Mouse (Mus musculus): Measurements from ENCODE around the gene Fyttd1. TPM values are rescaled to one million over a fixed set of nuclear protein-coding genes. Genes with fewer than 3 reads are reported as not detected.
A peak's percentile ranks its signal among the peaks of the same experiment; 100 is the strongest.
"Not testable (repeated sequence)": the region's sequence is repeated elsewhere in the genome, so short reads cannot be mapped to it uniquely, and the experiment has no call there.

Gene Fyttd1
- total RNA-seq, 2 experiments from 2014 or later = 112 to 119 TPM

- TF ChIP-seq CTCF (IDR thresholded peaks at IDR 0.05) = no peak
- intact Hi-C loops (cut with DNase I) = no loop called here
- H3K27ac ChIP-seq = no peak overlapping the region
- DNase-seq (ENCODE audit: extremely low spot score in 1 of 2, low spot score in 2 of 2) = no peak
- no peak overlapping the region for H3K4me3 ChIP-seq
Observed at GRCm38 (mm10) chr16:32927044-32927443, 49.7 kb downstream of the Fyttd1 start.

- no peak for TF ChIP-seq CTCF (IDR thresholded peaks at IDR 0.05)
- H3K27ac ChIP-seq = no peak overlapping the region
- H3K4me3 ChIP-seq = no peak overlapping the region
- intact Hi-C loops (cut with DNase I) = no loop called here
- DNase-seq (ENCODE audit: extremely low spot score in 1 of 2, low spot score in 2 of 2) = no peak
Observed at GRCm38 (mm10) chr16:32929918-32930317, 52.6 kb downstream of the Fyttd1 start.

DNA sequence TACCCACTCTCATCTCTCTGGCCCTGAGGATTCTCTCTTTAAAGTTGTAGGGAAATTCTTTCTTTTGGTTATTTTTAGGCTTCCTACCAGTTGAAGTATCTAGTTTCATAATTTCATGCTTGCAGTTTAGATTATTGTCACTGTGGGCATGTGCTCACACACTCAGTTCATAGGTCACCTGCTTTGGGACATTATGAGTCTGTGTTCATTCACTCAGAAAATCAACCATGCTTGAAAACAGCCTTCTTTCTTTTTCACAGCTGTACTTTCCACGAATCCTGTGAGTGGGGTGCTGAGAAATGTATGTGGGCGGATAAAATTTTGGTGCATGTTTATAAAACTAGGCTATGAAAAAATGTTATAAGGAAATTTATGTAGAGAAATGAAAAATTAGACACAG, 57.2 kb downstream of the Fyttd1 start:
- H3K4me3 ChIP-seq = no peak overlapping the region
- DNase-seq (ENCODE audit: extremely low spot score in 1 of 2, low spot score in 2 of 2) = no peak
- intact Hi-C loops (cut with DNase I) = no loop called here
- TF ChIP-seq CTCF (IDR thresholded peaks at IDR 0.05) = no peak
- H3K27ac ChIP-seq = no peak overlapping the region

DNA sequence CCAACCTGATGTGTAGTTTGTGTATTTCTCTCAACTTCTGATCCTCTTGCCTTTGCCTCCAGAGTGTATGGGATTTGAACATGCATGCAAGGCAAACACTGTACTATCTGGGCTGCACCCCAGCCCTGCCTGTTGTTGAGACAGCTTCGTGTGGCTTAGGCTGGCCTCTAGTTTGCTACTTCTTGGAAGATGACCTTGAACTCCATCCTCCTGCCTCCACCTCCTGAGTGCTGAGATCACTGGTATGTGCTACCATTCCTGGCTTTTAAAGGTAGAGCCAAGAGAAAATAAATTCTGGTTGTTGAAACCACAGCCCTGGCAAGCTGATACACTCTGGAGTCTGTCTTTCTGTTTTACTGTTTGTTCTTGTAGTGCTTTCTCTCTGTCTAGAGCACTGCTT, 57.8 kb downstream of the Fyttd1 start:
- TF ChIP-seq CTCF (IDR thresholded peaks at IDR 0.05) = no peak
- intact Hi-C loops (cut with DNase I) = no loop called here
- no peak for DNase-seq (ENCODE audit: extremely low spot score in 1 of 2, low spot score in 2 of 2)

GRCm38 (mm10) chr16:32937358-32937757, 60.1 kb downstream of the Fyttd1 start:
- Histone ChIP-seq H3K4me3 (no peak overlapping the region), H3K27ac (no peak overlapping the region)
- no peak for DNase-seq (ENCODE audit: extremely low spot score in 1 of 2, low spot score in 2 of 2)
- TF ChIP-seq CTCF (IDR thresholded peaks at IDR 0.05) = no peak
- intact Hi-C loops (cut with DNase I) = no loop called here

More for the DNA sequence above, 57.8 kb downstream of the Fyttd1 start:
- Histone ChIP-seq H3K4me3 (no peak overlapping the region), H3K27ac (peak overlapping the region; percentile 48)

- H3K4me3 ChIP-seq; intact Hi-C loops (cut with DNase I); H3K27ac ChIP-seq: not testable (repeated sequence)
- DNase-seq (ENCODE audit: extremely low spot score in 1 of 2, low spot score in 2 of 2) = peak; percentile 36 to 65
Observed at GRCm38 (mm10) chr16:32939301-32939700, 62.0 kb downstream of the Fyttd1 start.

DNA sequence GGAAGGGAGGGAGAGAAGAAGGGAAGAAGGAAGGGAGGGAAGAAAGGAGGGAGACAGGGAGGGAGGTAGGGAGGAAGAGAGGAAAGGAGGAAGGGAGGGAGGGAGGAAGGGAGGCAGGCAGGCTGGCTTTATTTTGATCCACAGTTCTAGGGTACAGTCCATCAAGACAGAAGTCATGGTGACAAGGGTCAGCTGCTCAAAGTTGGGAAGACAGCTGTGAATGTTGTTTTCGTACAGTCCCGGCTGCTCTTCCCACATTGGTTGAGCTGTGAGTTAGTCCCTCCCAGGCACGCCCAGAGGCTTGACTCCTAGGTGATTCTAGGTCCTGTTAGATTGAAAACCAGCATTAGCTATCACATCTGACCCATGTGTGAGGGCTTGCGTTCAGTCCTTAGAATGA, 62.4 kb downstream of the Fyttd1 start:
- DNase-seq (ENCODE audit: extremely low spot score in 1 of 2, low spot score in 2 of 2); H3K27ac ChIP-seq; intact Hi-C loops (cut with DNase I); H3K4me3 ChIP-seq: not testable (repeated sequence)

GRCm38 (mm10) chr16:32941226-32941625, 63.9 kb downstream of the Fyttd1 start:
- H3K27ac ChIP-seq; H3K4me3 ChIP-seq; intact Hi-C loops (cut with DNase I); DNase-seq (ENCODE audit: extremely low spot score in 1 of 2, low spot score in 2 of 2): not testable (repeated sequence)

DNA sequence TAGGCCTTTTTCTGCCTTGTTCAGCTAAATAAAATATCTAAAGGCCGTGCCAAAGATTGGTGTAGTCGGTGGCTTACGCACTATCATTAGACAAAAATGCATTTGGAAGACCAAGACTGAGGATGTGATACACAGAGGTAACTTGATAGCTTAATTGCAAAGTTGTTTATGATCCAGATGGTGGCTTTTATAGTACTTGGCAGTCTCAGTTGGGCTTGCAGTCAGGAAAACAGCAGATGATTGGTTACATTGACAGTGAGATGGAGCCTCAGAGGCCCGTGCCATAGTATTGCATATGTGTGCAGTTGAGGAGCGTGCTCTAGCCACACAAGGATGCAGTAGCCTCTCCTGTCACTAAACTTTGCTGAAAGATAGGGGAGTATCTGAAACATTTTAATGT, 65.4 kb downstream of the Fyttd1 start:
- Histone ChIP-seq H3K4me3 (no peak overlapping the region), H3K27ac (no peak overlapping the region)
- no peak for TF ChIP-seq CTCF (IDR thresholded peaks at IDR 0.05)
- intact Hi-C loops (cut with DNase I) = no loop called here
- no peak for DNase-seq (ENCODE audit: extremely low spot score in 1 of 2, low spot score in 2 of 2)

DNA sequence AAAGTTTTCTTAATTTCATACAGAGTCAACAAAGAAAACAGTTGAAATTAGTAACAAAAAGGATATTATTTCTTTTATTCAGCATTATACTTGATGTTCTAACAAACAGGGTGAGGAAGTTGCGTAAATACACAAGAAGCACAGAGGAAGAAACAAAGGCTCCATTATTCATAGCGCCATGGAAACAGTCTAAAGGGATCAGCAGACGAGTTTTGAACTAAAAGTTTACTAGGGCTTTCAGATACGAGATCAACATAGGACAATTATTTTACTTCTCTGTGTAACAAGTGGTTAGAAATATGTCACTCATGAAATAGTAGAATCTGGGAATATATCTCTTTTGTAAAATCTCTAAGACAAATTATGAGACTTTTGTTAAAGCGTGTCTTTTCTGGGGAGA, 68.1 kb downstream of the Fyttd1 start:
- no peak for TF ChIP-seq CTCF (IDR thresholded peaks at IDR 0.05)
- Histone ChIP-seq H3K4me3 (no peak overlapping the region), H3K27ac (peak overlapping the region; percentile 36; the same call in 1 of the 2 replicates)
- DNase-seq (ENCODE audit: extremely low spot score in 1 of 2, low spot score in 2 of 2) = no peak
- intact Hi-C loops (cut with DNase I) = no loop called here

- Histone ChIP-seq H3K4me3 (no peak overlapping the region), H3K27ac (no peak overlapping the region)
- no peak for TF ChIP-seq CTCF (IDR thresholded peaks at IDR 0.05)
- intact Hi-C loops (cut with DNase I) = no loop called here
- DNase-seq (ENCODE audit: extremely low spot score in 1 of 2, low spot score in 2 of 2) = no peak
Observed at GRCm38 (mm10) chr16:32948016-32948415, 70.7 kb downstream of the Fyttd1 start.

DNA sequence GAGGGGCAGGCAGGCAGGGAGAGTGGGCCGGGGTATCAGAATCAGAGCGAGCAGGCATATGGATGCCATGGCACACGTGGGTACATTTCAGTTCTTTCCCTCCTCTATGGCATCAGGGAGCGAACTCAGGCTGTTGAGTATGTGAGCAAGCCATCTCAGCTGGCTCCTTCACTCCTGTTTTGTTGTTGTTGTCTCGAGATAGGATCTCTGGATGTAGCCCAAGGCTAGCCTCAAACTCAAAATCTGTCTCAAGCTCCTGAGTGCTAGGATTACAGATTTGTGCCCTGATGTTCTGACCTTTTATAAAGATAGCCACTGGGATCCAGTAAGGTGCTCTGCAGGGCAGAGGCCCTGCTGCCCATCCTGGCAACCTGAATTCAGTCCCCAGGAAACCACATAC, 71.4 kb downstream of the Fyttd1 start:
- intact Hi-C loops (cut with DNase I) = no loop called here
- no peak for DNase-seq (ENCODE audit: extremely low spot score in 1 of 2, low spot score in 2 of 2)
- TF ChIP-seq CTCF (IDR thresholded peaks at IDR 0.05) = no peak
- no peak overlapping the region for H3K4me3 ChIP-seq
- no peak overlapping the region for H3K27ac ChIP-seq

DNA sequence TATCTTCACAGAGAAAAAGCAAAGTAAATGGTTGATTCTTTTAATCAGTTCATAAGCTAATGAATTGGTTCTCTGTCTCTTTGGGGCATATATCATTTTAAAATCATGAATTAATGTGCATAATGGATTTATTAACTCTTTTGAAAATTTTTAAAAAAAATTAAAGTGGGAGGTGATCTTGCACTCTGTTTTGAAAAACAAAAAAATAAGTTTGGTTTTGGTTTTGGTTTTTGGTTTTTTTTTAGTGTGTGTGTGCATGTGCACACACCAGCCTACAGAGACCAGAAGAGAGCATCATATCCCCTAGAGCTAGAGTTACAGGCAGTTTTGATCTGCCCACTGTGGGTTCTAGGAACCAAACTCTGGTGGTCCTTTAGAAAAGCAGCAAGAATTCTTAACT, 72.0 kb downstream of the Fyttd1 start:
- no peak for DNase-seq (ENCODE audit: extremely low spot score in 1 of 2, low spot score in 2 of 2)
- TF ChIP-seq CTCF (IDR thresholded peaks at IDR 0.05) = no peak
- H3K27ac ChIP-seq = no peak overlapping the region
- intact Hi-C loops (cut with DNase I) = no loop called here
- no peak overlapping the region for H3K4me3 ChIP-seq

- TF ChIP-seq CTCF (IDR thresholded peaks at IDR 0.05) = peak; percentile 31
- no peak for DNase-seq (ENCODE audit: extremely low spot score in 1 of 2, low spot score in 2 of 2)
- H3K27ac ChIP-seq = no peak overlapping the region
- intact Hi-C loops (cut with DNase I) = no loop called here
- no peak overlapping the region for H3K4me3 ChIP-seq
Observed at GRCm38 (mm10) chr16:32951074-32951473, 73.8 kb downstream of the Fyttd1 start.
